ENCODE assay signal across 14 mouse cellular contexts in genomic region chr15:87398396-87398795, GRCm38 (mm10).
"Had no signal": no experiment of that assay in that cellular context is flagged by ENCODE, and none has a peak within 500 bp of the region (broad histone marks: within the 10 kb centered on the region; RNA-seq: fewer than 3 reads in every experiment).

No protein-coding gene starts in this region.

- DNase-seq: liver, embryonic 13.5 days; liver, postnatal 0 days; lung, postnatal 14 days; right cerebral cortex, adult 18-20 months; right cerebral cortex, postnatal 25 days; thymus, postnatal 4 days had no signal

- H3K4me2 ChIP-seq: intestine, embryonic 15.5 days; liver, embryonic 13.5 days; lung, embryonic 15.5 days; midbrain, embryonic 12.5 days had no signal

- H3K27me3 ChIP-seq: intestine, embryonic 15.5 days; liver, embryonic 13.5 days; lung, embryonic 15.5 days; megakaryocyte, embryonic 14.5 days; midbrain, embryonic 12.5 days had no signal

- H3K36me3 ChIP-seq: intestine, embryonic 15.5 days; limb, embryonic 10.5 days; liver, embryonic 13.5 days; lung, embryonic 15.5 days; midbrain, embryonic 12.5 days had no signal

- H3K4me3 ChIP-seq: intestine, embryonic 15.5 days; left cerebral cortex, adult 2 months; limb, embryonic 10.5 days; liver, embryonic 13.5 days; lung, embryonic 15.5 days; midbrain, embryonic 12.5 days had no signal

- H3K9ac ChIP-seq: intestine, embryonic 15.5 days; liver, embryonic 13.5 days; liver, postnatal 0 days; lung, embryonic 15.5 days; midbrain, embryonic 12.5 days had no signal

- ATAC-seq: intestine, embryonic 15.5 days; liver, postnatal 0 days; midbrain, embryonic 16.5 days had no signal

- H3K9me3 ChIP-seq: intestine, embryonic 15.5 days; limb, embryonic 10.5 days; lung, embryonic 15.5 days; midbrain, embryonic 12.5 days had no signal

- H3K27ac ChIP-seq: intestine, embryonic 15.5 days; left cerebral cortex, adult 2 months; limb, embryonic 10.5 days; liver, embryonic 13.5 days; lung, embryonic 15.5 days; macrophage; midbrain, embryonic 12.5 days had no signal

- H3K4me1 ChIP-seq: intestine, embryonic 15.5 days; limb, embryonic 10.5 days; liver, embryonic 13.5 days; lung, embryonic 15.5 days; megakaryocyte, embryonic 14.5 days; midbrain, embryonic 12.5 days had no signal
